Mouse (Mus musculus): Measurements from ENCODE around the gene Klhdc8a. TPM values are rescaled to one million over a fixed set of nuclear protein-coding genes. Genes with fewer than 3 reads are reported as not detected.
A peak's percentile ranks its signal among the peaks of the same experiment; 100 is the strongest.

The Klhdc8a gene
- polyA plus RNA-seq, 1 experiment from 2014 or later = 0.56 TPM

- Histone ChIP-seq H3K4me2 (no peak overlapping the region), H3K4me3 (ENCODE audit: low read depth, low read length) (no peak overlapping the region), H3K4me1 (ENCODE audit: control insufficient read depth, insufficient read depth, low read length) (peaks cover 13% of the 10 kb centered on the region; the same call in 1 of the 2 replicates), H3K27me3 (ENCODE audit: control insufficient read depth, insufficient read depth, low read length) (peaks cover 9% of the 10 kb centered on the region; the same call in 1 of the 2 replicates), H3K36me3 (ENCODE audit: control insufficient read depth, insufficient read depth, low read length) (no peaks in the 10 kb centered on the region), H3K9ac (ENCODE audit: low read depth, low read length) (no peak overlapping the region), H3K27ac (ENCODE audit: low read depth, low read length) (no peak overlapping the region), H3K9me3 (replicated peaks; ENCODE audit: control insufficient read depth, low read length) (no peaks in the 10 kb centered on the region)
- ATAC-seq (replicated peaks; ENCODE audit: insufficient number of reproducible peaks, low FRiP score, low TSS enrichment) = no peak
- 33% methylated on average over 4 of the region's 4 CpGs for WGBS (ENCODE audit: insufficient replicate concordance)
These were observed 7.7 kb downstream of the Klhdc8a start for GRCm38 (mm10) chr1:132306160-132306559.

- Histone ChIP-seq H3K4me2 (no peak overlapping the region), H3K27ac (ENCODE audit: low read depth, low read length) (no peak overlapping the region), H3K4me3 (ENCODE audit: low read depth, low read length) (no peak overlapping the region), H3K36me3 (ENCODE audit: control insufficient read depth, insufficient read depth, low read length) (no peaks in the 10 kb centered on the region), H3K4me1 (ENCODE audit: control insufficient read depth, insufficient read depth, low read length) (peaks cover 17% of the 10 kb centered on the region), H3K9ac (ENCODE audit: low read depth, low read length) (no peak overlapping the region), H3K9me3 (replicated peaks; ENCODE audit: control insufficient read depth, low read length) (no peaks in the 10 kb centered on the region), H3K27me3 (ENCODE audit: control insufficient read depth, insufficient read depth, low read length) (peaks cover 9% of the 10 kb centered on the region; the same call in 1 of the 2 replicates)
- WGBS (ENCODE audit: insufficient replicate concordance) = 21% methylated on average over 4 of the region's 4 CpGs
- no peak for ATAC-seq (replicated peaks; ENCODE audit: insufficient number of reproducible peaks, low FRiP score, low TSS enrichment)
These were observed 8.4 kb downstream of the Klhdc8a start for GRCm38 (mm10) chr1:132306808-132307207.

GRCm38 (mm10) chr1:132307962-132308361 is 9.5 kb downstream of the Klhdc8a start:
- no peak overlapping the region for H3K27ac ChIP-seq (ENCODE audit: low read depth, low read length)
- H3K9ac ChIP-seq (ENCODE audit: low read depth, low read length) = no peak overlapping the region
- H3K27me3 ChIP-seq (ENCODE audit: control insufficient read depth, insufficient read depth, low read length) = peaks cover 6% of the 10 kb centered on the region; the same call in 1 of the 2 replicates
- no peaks in the 10 kb centered on the region for H3K36me3 ChIP-seq (ENCODE audit: control insufficient read depth, insufficient read depth, low read length)
- no peak for ATAC-seq (replicated peaks; ENCODE audit: insufficient number of reproducible peaks, low FRiP score, low TSS enrichment)
- H3K4me2 ChIP-seq = no peak overlapping the region
- peaks cover 28% of the 10 kb centered on the region for H3K4me1 ChIP-seq (ENCODE audit: control insufficient read depth, insufficient read depth, low read length)
- no peaks in the 10 kb centered on the region for H3K9me3 ChIP-seq (replicated peaks; ENCODE audit: control insufficient read depth, low read length)
- H3K4me3 ChIP-seq (ENCODE audit: low read depth, low read length) = no peak overlapping the region
- WGBS (ENCODE audit: insufficient replicate concordance) = 81% methylated on average over 6 of the region's 6 CpGs

GRCm38 (mm10) chr1:132308674-132309073 is 10.2 kb downstream of the Klhdc8a start:
- no peak for ATAC-seq (replicated peaks; ENCODE audit: insufficient number of reproducible peaks, low FRiP score, low TSS enrichment)
- no peaks in the 10 kb centered on the region for H3K36me3 ChIP-seq (ENCODE audit: control insufficient read depth, insufficient read depth, low read length)
- no peak overlapping the region for H3K27ac ChIP-seq (ENCODE audit: low read depth, low read length)
- peaks cover 28% of the 10 kb centered on the region for H3K4me1 ChIP-seq (ENCODE audit: control insufficient read depth, insufficient read depth, low read length)
- no peak overlapping the region for H3K9ac ChIP-seq (ENCODE audit: low read depth, low read length)
- H3K4me3 ChIP-seq (ENCODE audit: low read depth, low read length) = no peak overlapping the region
- 73% methylated on average over 7 of the region's 7 CpGs for WGBS (ENCODE audit: insufficient replicate concordance)
- H3K4me2 ChIP-seq = no peak overlapping the region
- no peaks in the 10 kb centered on the region for H3K9me3 ChIP-seq (replicated peaks; ENCODE audit: control insufficient read depth, low read length)
- peaks cover 6% of the 10 kb centered on the region; the same call in 1 of the 2 replicates for H3K27me3 ChIP-seq (ENCODE audit: control insufficient read depth, insufficient read depth, low read length)

- peaks cover 22% of the 10 kb centered on the region for H3K4me1 ChIP-seq (ENCODE audit: control insufficient read depth, insufficient read depth, low read length)
- H3K27ac ChIP-seq (ENCODE audit: low read depth, low read length) = no peak overlapping the region; the same call in 1 of the 2 replicates
- H3K36me3 ChIP-seq (ENCODE audit: control insufficient read depth, insufficient read depth, low read length) = no peaks in the 10 kb centered on the region
- peaks cover 8% of the 10 kb centered on the region; the same call in 1 of the 2 replicates for H3K27me3 ChIP-seq (ENCODE audit: control insufficient read depth, insufficient read depth, low read length)
- WGBS (ENCODE audit: insufficient replicate concordance) = 41% methylated on average over 7 of the region's 7 CpGs
- no peak overlapping the region for H3K9ac ChIP-seq (ENCODE audit: low read depth, low read length)
- H3K9me3 ChIP-seq (replicated peaks; ENCODE audit: control insufficient read depth, low read length) = no peaks in the 10 kb centered on the region
- no peak overlapping the region for H3K4me3 ChIP-seq (ENCODE audit: low read depth, low read length)
- ATAC-seq (replicated peaks; ENCODE audit: insufficient number of reproducible peaks, low FRiP score, low TSS enrichment) = no peak
- H3K4me2 ChIP-seq = no peak overlapping the region
These were observed 12.3 kb downstream of the Klhdc8a start for GRCm38 (mm10) chr1:132310754-132311153.

- H3K4me3 ChIP-seq (ENCODE audit: low read depth, low read length) = no peak overlapping the region
- H3K9me3 ChIP-seq (replicated peaks; ENCODE audit: control insufficient read depth, low read length) = no peaks in the 10 kb centered on the region
- H3K9ac ChIP-seq (ENCODE audit: low read depth, low read length) = no peak overlapping the region
- no peaks in the 10 kb centered on the region for H3K36me3 ChIP-seq (ENCODE audit: control insufficient read depth, insufficient read depth, low read length)
- peak overlapping the region; percentile 66 for H3K27ac ChIP-seq (ENCODE audit: low read depth, low read length)
- peaks cover 10% of the 10 kb centered on the region; the same call in 1 of the 2 replicates for H3K27me3 ChIP-seq (ENCODE audit: control insufficient read depth, insufficient read depth, low read length)
- peaks cover 26% of the 10 kb centered on the region for H3K4me1 ChIP-seq (ENCODE audit: control insufficient read depth, insufficient read depth, low read length)
- WGBS (ENCODE audit: insufficient replicate concordance) = 32% methylated on average over 10 of the region's 10 CpGs
- 0 out of 2 replicates have a peak, but pooled peaks have one; percentile 36 for ATAC-seq (replicated peaks; ENCODE audit: insufficient number of reproducible peaks, low FRiP score, low TSS enrichment)
- peak overlapping the region; percentile 31 for H3K4me2 ChIP-seq
These were observed 12.9 kb downstream of the Klhdc8a start for GRCm38 (mm10) chr1:132311174-132311859.

- H3K9me3 ChIP-seq (replicated peaks; ENCODE audit: control insufficient read depth, low read length) = no peaks in the 10 kb centered on the region
- H3K4me1 ChIP-seq (ENCODE audit: control insufficient read depth, insufficient read depth, low read length) = peaks cover 32% of the 10 kb centered on the region
- WGBS (ENCODE audit: insufficient replicate concordance) = 13% methylated on average over 2 of the region's 2 CpGs
- H3K27me3 ChIP-seq (ENCODE audit: control insufficient read depth, insufficient read depth, low read length) = peaks cover 17% of the 10 kb centered on the region; the same call in 1 of the 2 replicates
- no peak overlapping the region for H3K4me3 ChIP-seq (ENCODE audit: low read depth, low read length)
- peak overlapping the region; percentile 27 for H3K4me2 ChIP-seq
- no peak overlapping the region for H3K9ac ChIP-seq (ENCODE audit: low read depth, low read length)
- no peak for ATAC-seq (replicated peaks; ENCODE audit: insufficient number of reproducible peaks, low FRiP score, low TSS enrichment)
- H3K36me3 ChIP-seq (ENCODE audit: control insufficient read depth, insufficient read depth, low read length) = no peaks in the 10 kb centered on the region
- peak overlapping the region; percentile 66 for H3K27ac ChIP-seq (ENCODE audit: low read depth, low read length)
These were observed 13.6 kb downstream of the Klhdc8a start for GRCm38 (mm10) chr1:132312043-132312442.

GRCm38 (mm10) chr1:132312703-132313102 is 14.3 kb downstream of the Klhdc8a start:
- Histone ChIP-seq H3K27me3 (ENCODE audit: control insufficient read depth, insufficient read depth, low read length) (peaks cover 13% of the 10 kb centered on the region; the same call in 1 of the 2 replicates), H3K4me3 (ENCODE audit: low read depth, low read length) (no peak overlapping the region), H3K4me1 (ENCODE audit: control insufficient read depth, insufficient read depth, low read length) (peaks cover 32% of the 10 kb centered on the region), H3K36me3 (ENCODE audit: control insufficient read depth, insufficient read depth, low read length) (no peaks in the 10 kb centered on the region), H3K4me2 (no peak overlapping the region), H3K27ac (ENCODE audit: low read depth, low read length) (peak overlapping the region; percentile 43; the same call in 1 of the 2 replicates), H3K9ac (ENCODE audit: low read depth, low read length) (0 out of 2 replicates have a peak overlapping the region, but pooled peaks have one; percentile 6), H3K9me3 (replicated peaks; ENCODE audit: control insufficient read depth, low read length) (no peaks in the 10 kb centered on the region)
- ATAC-seq (replicated peaks; ENCODE audit: insufficient number of reproducible peaks, low FRiP score, low TSS enrichment) = no peak
- WGBS (ENCODE audit: insufficient replicate concordance) = 53% methylated on average over 3 of the region's 3 CpGs
